Mouse (Mus musculus) testis, adult 2 months (tissue): ENCODE data around the gene Olfr545.

Experiments
- CTCF ChIP-seq: fragments of 200-500 bp; IDR thresholded peaks from 2 replicates; pipeline ENCODE4 v1.5.1; 2012; ENCODE audit warnings: low read depth, mild to moderate bottlenecking, inconsistent platforms, low read length, moderate library complexity; ENCODE audit not compliant: control insufficient read depth, insufficient read depth, insufficient replicate concordance
- POLR2A ChIP-seq: fragments of 200-500 bp; IDR thresholded peaks from 2 replicates; pipeline ENCODE4 v1.6.1; 2012; ENCODE audit warnings: low read depth, mild to moderate bottlenecking, inconsistent platforms, low read length, moderate library complexity; ENCODE audit not compliant: control insufficient read depth

DNA sequence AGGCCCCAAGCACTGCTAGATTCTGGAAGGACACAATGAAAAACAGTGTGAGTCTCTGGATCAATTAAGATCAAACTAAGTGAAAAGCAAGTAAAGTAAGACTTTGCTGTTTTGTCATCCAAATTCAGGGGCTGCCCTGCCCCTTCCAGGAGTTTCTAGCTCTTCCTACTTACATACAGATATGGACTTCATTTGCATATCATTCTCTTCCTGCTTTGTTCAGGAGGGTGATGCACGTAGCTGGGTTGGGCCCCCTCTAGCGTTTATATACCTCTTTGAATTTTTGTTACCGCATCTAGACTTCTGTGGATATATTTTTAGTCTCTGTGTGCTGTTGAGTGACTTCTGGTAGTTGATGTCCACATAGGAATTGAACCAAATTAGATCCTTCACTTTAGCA, 41.9 kb upstream of the Olfr545 start:
- TF ChIP-seq POLR2A, result no peak
- no peak for TF ChIP-seq CTCF
